Mouse (Mus musculus): Measurements from ENCODE around the gene Lman2l. TPM values are rescaled to one million over a fixed set of nuclear protein-coding genes. Genes with fewer than 3 reads are reported as not detected.

Gene Lman2l
- total and polyA plus RNA-seq, 2 experiments from 2014 or later = 8.2 to 22.3 TPM

GRCm38 (mm10) chr1:36441101-36441500 lies 4.0 kb downstream of the Lman2l start:
- peaks cover 46% of the 10 kb centered on the region for H3K36me3 ChIP-seq (replicated peaks; ENCODE audit: control insufficient read depth, insufficient read depth, low read length)
- no peak overlapping the region for H3K9ac ChIP-seq (replicated peaks; ENCODE audit: low read depth, low read length)
- DNase-seq (ENCODE audit: low spot score) (no peak), ATAC-seq (ENCODE audit: insufficient read depth, low read depth) (no peak)
- WGBS = 85% methylated on average over 4 of the region's 4 CpGs
- no peak overlapping the region for H3K4me3 ChIP-seq (ENCODE audit: low read depth, low read length)
- peaks cover 6% of the 10 kb centered on the region; the same call in 1 of the 2 replicates for H3K4me1 ChIP-seq (ENCODE audit: control insufficient read depth, insufficient read depth)
- H3K27me3 ChIP-seq (ENCODE audit: control insufficient read depth, insufficient read depth, low read length) = no peaks in the 10 kb centered on the region
- H3K9me3 ChIP-seq (replicated peaks; ENCODE audit: control insufficient read depth, low read length) = no peaks in the 10 kb centered on the region
- no peak overlapping the region for H3K4me2 ChIP-seq (ENCODE audit: low read depth, low read length)
- TF ChIP-seq EP300 (IDR thresholded peaks at IDR 0.05; ENCODE audit: low read depth) = no peak
- TF ChIP-seq CTCF (IDR thresholded peaks at IDR 0.05; ENCODE audit: low read depth) = no peak
- no peak overlapping the region for H3K27ac ChIP-seq (ENCODE audit: low read depth)

GRCm38 (mm10) chr1:36437223-36437622 lies 7.8 kb downstream of the Lman2l start:
- Histone ChIP-seq H3K27me3 (ENCODE audit: control insufficient read depth, insufficient read depth, low read length) (no peaks in the 10 kb centered on the region), H3K9me3 (replicated peaks; ENCODE audit: control insufficient read depth, low read length) (no peaks in the 10 kb centered on the region), H3K4me3 (ENCODE audit: low read depth, low read length) (no peak overlapping the region), H3K36me3 (replicated peaks; ENCODE audit: control insufficient read depth, insufficient read depth, low read length) (peaks cover 73% of the 10 kb centered on the region), H3K9ac (replicated peaks; ENCODE audit: low read depth, low read length) (no peak overlapping the region), H3K27ac (ENCODE audit: low read depth) (no peak overlapping the region), H3K4me1 (ENCODE audit: control insufficient read depth, insufficient read depth) (no peaks in the 10 kb centered on the region), H3K4me2 (ENCODE audit: low read depth, low read length) (no peak overlapping the region)
- ATAC-seq (ENCODE audit: insufficient read depth, low read depth) (no peak), DNase-seq (ENCODE audit: low spot score) (no peak)
- 90% methylated on average over 3 of the region's 3 CpGs for WGBS
- no peak for TF ChIP-seq CTCF (IDR thresholded peaks at IDR 0.05; ENCODE audit: low read depth)
- TF ChIP-seq EP300 (IDR thresholded peaks at IDR 0.05; ENCODE audit: low read depth) = no peak

- no peaks in the 10 kb centered on the region for H3K9me3 ChIP-seq (replicated peaks; ENCODE audit: control insufficient read depth, low read length)
- no peaks in the 10 kb centered on the region for H3K27me3 ChIP-seq (ENCODE audit: control insufficient read depth, insufficient read depth, low read length)
- no peaks in the 10 kb centered on the region for H3K4me1 ChIP-seq (ENCODE audit: control insufficient read depth, insufficient read depth)
- no peak overlapping the region for H3K4me2 ChIP-seq (ENCODE audit: low read depth, low read length)
- DNase-seq (ENCODE audit: low spot score) (no peak), ATAC-seq (ENCODE audit: insufficient read depth, low read depth) (no peak)
- H3K36me3 ChIP-seq (replicated peaks; ENCODE audit: control insufficient read depth, insufficient read depth, low read length) = peaks cover 79% of the 10 kb centered on the region
- H3K4me3 ChIP-seq (ENCODE audit: low read depth, low read length) = no peak overlapping the region
- WGBS = 95% methylated on average over 6 of the region's 6 CpGs
- H3K9ac ChIP-seq (replicated peaks; ENCODE audit: low read depth, low read length) = no peak overlapping the region
- TF ChIP-seq EP300 (IDR thresholded peaks at IDR 0.05; ENCODE audit: low read depth) (no peak), CTCF (IDR thresholded peaks at IDR 0.05; ENCODE audit: low read depth) (no peak)
- H3K27ac ChIP-seq (ENCODE audit: low read depth) = no peak overlapping the region
These were observed 8.6 kb downstream of the Lman2l start for GRCm38 (mm10) chr1:36436515-36436914.

GRCm38 (mm10) chr1:36435071-36435470 lies 10.0 kb downstream of the Lman2l start:
- DNase-seq (ENCODE audit: low spot score) (no peak), ATAC-seq (ENCODE audit: insufficient read depth, low read depth) (no peak)
- Histone ChIP-seq H3K4me1 (ENCODE audit: control insufficient read depth, insufficient read depth) (no peaks in the 10 kb centered on the region), H3K27me3 (ENCODE audit: control insufficient read depth, insufficient read depth, low read length) (no peaks in the 10 kb centered on the region), H3K36me3 (replicated peaks; ENCODE audit: control insufficient read depth, insufficient read depth, low read length) (peaks cover 79% of the 10 kb centered on the region), H3K27ac (ENCODE audit: low read depth) (no peak overlapping the region), H3K9me3 (replicated peaks; ENCODE audit: control insufficient read depth, low read length) (no peaks in the 10 kb centered on the region), H3K9ac (replicated peaks; ENCODE audit: low read depth, low read length) (no peak overlapping the region), H3K4me2 (ENCODE audit: low read depth, low read length) (no peak overlapping the region), H3K4me3 (ENCODE audit: low read depth, low read length) (no peak overlapping the region)
- 58% methylated on average over 4 of the region's 4 CpGs for WGBS
- TF ChIP-seq EP300 (IDR thresholded peaks at IDR 0.05; ENCODE audit: low read depth) (no peak), CTCF (IDR thresholded peaks at IDR 0.05; ENCODE audit: low read depth) (no peak)

- no peak overlapping the region for H3K9ac ChIP-seq (replicated peaks; ENCODE audit: low read depth, low read length)
- H3K4me2 ChIP-seq (ENCODE audit: low read depth, low read length) = no peak overlapping the region
- TF ChIP-seq CTCF (IDR thresholded peaks at IDR 0.05; ENCODE audit: low read depth) = no peak
- no peak for TF ChIP-seq EP300 (IDR thresholded peaks at IDR 0.05; ENCODE audit: low read depth)
- 88% methylated on average over 3 of the region's 3 CpGs for WGBS
- no peaks in the 10 kb centered on the region for H3K9me3 ChIP-seq (replicated peaks; ENCODE audit: control insufficient read depth, low read length)
- ATAC-seq (ENCODE audit: insufficient read depth, low read depth) = no peak
- no peak for DNase-seq (ENCODE audit: low spot score)
- H3K27ac ChIP-seq (ENCODE audit: low read depth) = no peak overlapping the region
- peaks cover 72% of the 10 kb centered on the region for H3K36me3 ChIP-seq (replicated peaks; ENCODE audit: control insufficient read depth, insufficient read depth, low read length)
- H3K4me3 ChIP-seq (ENCODE audit: low read depth, low read length) = no peak overlapping the region
- no peaks in the 10 kb centered on the region for H3K4me1 ChIP-seq (ENCODE audit: control insufficient read depth, insufficient read depth)
- H3K27me3 ChIP-seq (ENCODE audit: control insufficient read depth, insufficient read depth, low read length) = no peaks in the 10 kb centered on the region
These were observed 11.5 kb downstream of the Lman2l start for GRCm38 (mm10) chr1:36433616-36434015.

GRCm38 (mm10) chr1:36432999-36433398 lies 12.1 kb downstream of the Lman2l start:
- H3K27ac ChIP-seq (ENCODE audit: low read depth) = no peak overlapping the region
- no peak overlapping the region for H3K4me3 ChIP-seq (ENCODE audit: low read depth, low read length)
- DNase-seq (ENCODE audit: low spot score) (no peak), ATAC-seq (ENCODE audit: insufficient read depth, low read depth) (no peak)
- TF ChIP-seq CTCF (IDR thresholded peaks at IDR 0.05; ENCODE audit: low read depth) = no peak
- TF ChIP-seq EP300 (IDR thresholded peaks at IDR 0.05; ENCODE audit: low read depth) = no peak
- H3K9me3 ChIP-seq (replicated peaks; ENCODE audit: control insufficient read depth, low read length) = no peaks in the 10 kb centered on the region
- H3K9ac ChIP-seq (replicated peaks; ENCODE audit: low read depth, low read length) = no peak overlapping the region
- no peaks in the 10 kb centered on the region for H3K4me1 ChIP-seq (ENCODE audit: control insufficient read depth, insufficient read depth)
- WGBS = 78% methylated on average over 4 of the region's 4 CpGs
- no peak overlapping the region for H3K4me2 ChIP-seq (ENCODE audit: low read depth, low read length)
- no peaks in the 10 kb centered on the region for H3K27me3 ChIP-seq (ENCODE audit: control insufficient read depth, insufficient read depth, low read length)
- peaks cover 72% of the 10 kb centered on the region for H3K36me3 ChIP-seq (replicated peaks; ENCODE audit: control insufficient read depth, insufficient read depth, low read length)

All from heart, postnatal 0 days (tissue).